Mouse (Mus musculus) erythroblast, embryonic 14.5 days (primary cell): ENCODE data around the gene Gm26620. TPM values are rescaled to one million over a fixed set of nuclear protein-coding genes. Genes with fewer than 3 reads are reported as not detected.
A peak's percentile ranks its signal among the peaks of the same experiment; 100 is the strongest.

ENCODE experiments used
- H3K27me3 ChIP-seq: 2 replicates; pipeline ENCODE4 v1.6.1; 2012; ENCODE audit warnings: inconsistent platforms; ENCODE audit not compliant: control insufficient read depth
- H3K36me3 ChIP-seq: 2 replicates; pipeline ENCODE4 v1.6.1; 2012; ENCODE audit warnings: mild to moderate bottlenecking, inconsistent platforms; ENCODE audit not compliant: control insufficient read depth
- H3K4me1 ChIP-seq: 2 replicates; pipeline ENCODE4 v1.6.1; 2012; ENCODE audit warnings: inconsistent platforms; ENCODE audit not compliant: control insufficient read depth
- H3K4me3 ChIP-seq: replicated peaks from 2 replicates; pipeline ENCODE3; 2012; ENCODE audit warnings: moderate library complexity, mild to moderate bottlenecking, inconsistent platforms
- H3K9me3 ChIP-seq: 2 replicates; pipeline ENCODE4 v1.6.1; 2012; ENCODE audit warnings: low read length, inconsistent platforms, mixed read lengths; ENCODE audit not compliant: control insufficient read depth
- GATA1 ChIP-seq: IDR thresholded peaks from 2 replicates; pipeline ENCODE4 v1.6.1; 2012; ENCODE audit warnings: low read length, inconsistent platforms, mixed read lengths
- TAL1 ChIP-seq: IDR thresholded peaks from 3 replicates; pipeline ENCODE4 v1.6.1; 2012; ENCODE audit warnings: low read length, inconsistent platforms, mixed read lengths
- polyA plus RNA-seq: library from polyadenylated mRNA; stranded (reverse); fragments of >175 nt; gene quantifications from 2 replicates; pipeline ENCODE4 v1.2.3, GENCODE M21; 2012

Gene Gm26620
- polyA plus RNA-seq, 1 experiment, result 0.28 TPM

GRCm38 (mm10) chr1:170867691-170868105 is 17.2 kb upstream of the Gm26620 start, which contains the start of gene Atf6:
TSS of gene Atf6 (minus strand) at chr1:170867771.
- H3K27me3 ChIP-seq, result no peaks in the 10 kb centered on the region
- H3K36me3 ChIP-seq, result peaks cover 5% of the 10 kb centered on the region
- TF ChIP-seq GATA1 (peak; percentile 39; the same call in 1 of the 2 replicates), TAL1 (no peak)
- peaks cover 40% of the 10 kb centered on the region for H3K4me1 ChIP-seq
- H3K4me3 ChIP-seq, result peak within 1 kb of the TSS; percentile 78
- no peaks in the 10 kb centered on the region for H3K9me3 ChIP-seq

GRCm38 (mm10) chr1:170868107-170868904 is 16.6 kb upstream of the Gm26620 start:
- peak overlapping the region; percentile 78 for H3K4me3 ChIP-seq
- no peaks in the 10 kb centered on the region for H3K9me3 ChIP-seq
- H3K27me3 ChIP-seq, result no peaks in the 10 kb centered on the region
- TF ChIP-seq GATA1 (no peak), TAL1 (no peak)
- peaks cover 33% of the 10 kb centered on the region for H3K4me1 ChIP-seq
- H3K36me3 ChIP-seq, result peaks cover 5% of the 10 kb centered on the region

- peaks cover 5% of the 10 kb centered on the region for H3K36me3 ChIP-seq
- H3K9me3 ChIP-seq, result no peaks in the 10 kb centered on the region
- H3K27me3 ChIP-seq, result no peaks in the 10 kb centered on the region
- H3K4me1 ChIP-seq, result peaks cover 28% of the 10 kb centered on the region
- H3K4me3 ChIP-seq, result peak overlapping the region; percentile 78
- TF ChIP-seq TAL1, result no peak
- no peak for TF ChIP-seq GATA1
Observed at GRCm38 (mm10) chr1:170868905-170869283, 16.0 kb upstream of the Gm26620 start.

- H3K4me1 ChIP-seq, result peaks cover 9% of the 10 kb centered on the region
- peaks cover 7% of the 10 kb centered on the region for H3K36me3 ChIP-seq
- TF ChIP-seq TAL1, result no peak
- TF ChIP-seq GATA1, result no peak
- no peak overlapping the region for H3K4me3 ChIP-seq
- H3K9me3 ChIP-seq, result no peaks in the 10 kb centered on the region
- H3K27me3 ChIP-seq, result no peaks in the 10 kb centered on the region
Observed at GRCm38 (mm10) chr1:170871402-170871801, 13.5 kb upstream of the Gm26620 start.

GRCm38 (mm10) chr1:170871961-170872360 is 12.9 kb upstream of the Gm26620 start:
- Histone ChIP-seq H3K4me3 (no peak overlapping the region), H3K4me1 (peaks cover 4% of the 10 kb centered on the region), H3K9me3 (no peaks in the 10 kb centered on the region), H3K27me3 (no peaks in the 10 kb centered on the region), H3K36me3 (peaks cover 7% of the 10 kb centered on the region)
- no peak for TF ChIP-seq GATA1
- TF ChIP-seq TAL1, result no peak

- no peaks in the 10 kb centered on the region for H3K9me3 ChIP-seq
- TF ChIP-seq TAL1, result no peak
- TF ChIP-seq GATA1, result no peak
- H3K4me1 ChIP-seq, result no peaks in the 10 kb centered on the region
- H3K27me3 ChIP-seq, result no peaks in the 10 kb centered on the region
- no peak overlapping the region for H3K4me3 ChIP-seq
- H3K36me3 ChIP-seq, result peaks cover 18% of the 10 kb centered on the region
Observed at GRCm38 (mm10) chr1:170875676-170876075, 9.2 kb upstream of the Gm26620 start.

GRCm38 (mm10) chr1:170876906-170877305 is 8.0 kb upstream of the Gm26620 start:
- Histone ChIP-seq H3K4me3 (no peak overlapping the region), H3K36me3 (peaks cover 15% of the 10 kb centered on the region)

GRCm38 (mm10) chr1:170882915-170883485 is 1.9 kb upstream of the Gm26620 start:
- Histone ChIP-seq H3K9me3 (no peaks in the 10 kb centered on the region), H3K27me3 (peaks cover 5% of the 10 kb centered on the region), H3K36me3 (peaks cover 12% of the 10 kb centered on the region), H3K4me1 (peaks cover 12% of the 10 kb centered on the region), H3K4me3 (no peak overlapping the region)
- TF ChIP-seq TAL1 (no peak), GATA1 (no peak)

More at GRCm38 (mm10) chr1:170876906-170877305, 8.0 kb upstream of the Gm26620 start:
- H3K9me3 ChIP-seq, result no peaks in the 10 kb centered on the region
- H3K27me3 ChIP-seq, result no peaks in the 10 kb centered on the region
- no peaks in the 10 kb centered on the region for H3K4me1 ChIP-seq
- TF ChIP-seq TAL1 (no peak), GATA1 (no peak)

GRCm38 (mm10) chr1:170884390-170884789 is 475 bp upstream of the Gm26620 start:
- Histone ChIP-seq H3K9me3 (no peaks in the 10 kb centered on the region), H3K4me1 (peaks cover 12% of the 10 kb centered on the region), H3K27me3 (peaks cover 10% of the 10 kb centered on the region), H3K4me3 (peak overlapping the region; percentile 80), H3K36me3 (peaks cover 8% of the 10 kb centered on the region)
- TF ChIP-seq GATA1 (no peak), TAL1 (no peak)
